Mouse (Mus musculus) right cerebral cortex, postnatal 4 days (tissue): ENCODE data around the gene 1700011M02Rik.
"Not testable (repeated sequence)": the region's sequence is repeated elsewhere in the genome, so short reads cannot be mapped to it uniquely, and the experiment has no call there.

Source experiments
- DNase-seq: peaks from one replicate; pipeline ENCODE4 v3.0.0-alpha.2; 2022

1700011M02Rik gene

GRCm38 (mm10) chrX:102908587-102908986 is at the start of gene 1700011M02Rik, which contains the start of gene Dmrtc1a:
TSS of gene 1700011M02Rik (plus strand) at chrX:102908905.
TSS of gene Dmrtc1a (minus strand) at chrX:102908687.
- DNase-seq: not testable (repeated sequence)

- DNase-seq: no peak
Observed at GRCm38 (mm10) chrX:102867871-102868270, 40.8 kb upstream of the 1700011M02Rik start, which contains the start of gene 1700031F05Rik. TSS of gene 1700031F05Rik (minus strand) at chrX:102867971.

- DNase-seq: not testable (repeated sequence)
Observed at GRCm38 (mm10) chrX:102914823-102915222, 6.1 kb downstream of the 1700011M02Rik start.

- peak; percentile 18 for DNase-seq
Observed at GRCm38 (mm10) chrX:102926707-102927106, 18.0 kb downstream of the 1700011M02Rik start.

GRCm38 (mm10) chrX:102928072-102928471 is 19.4 kb downstream of the 1700011M02Rik start, which contains the start of gene 1700018G05Rik:
TSS of gene 1700018G05Rik (plus strand) at chrX:102928372.
- DNase-seq: not testable (repeated sequence)

GRCm38 (mm10) chrX:102932992-102933570 is 24.4 kb downstream of the 1700011M02Rik start:
- no peak for DNase-seq

- DNase-seq: peak; percentile 64
Observed at GRCm38 (mm10) chrX:102933571-102934394, 25.1 kb downstream of the 1700011M02Rik start.

- DNase-seq: no peak
Observed at GRCm38 (mm10) chrX:102934395-102934764, 25.7 kb downstream of the 1700011M02Rik start.

GRCm38 (mm10) chrX:102936743-102937142 is 28.0 kb downstream of the 1700011M02Rik start:
- no peak for DNase-seq

GRCm38 (mm10) chrX:102950136-102950535 is 41.4 kb downstream of the 1700011M02Rik start:
- not testable (repeated sequence) for DNase-seq

GRCm38 (mm10) chrX:102958917-102959316 is 50.2 kb downstream of the 1700011M02Rik start:
- DNase-seq: no peak
